Mouse (Mus musculus): ENCODE results near the gene Mrpl22.

GRCm38 (mm10) chr11:58129302-58129843 is 42.1 kb upstream of the Mrpl22 start:
- TF ChIP-seq CTCF (IDR thresholded peaks at IDR 0.05; ENCODE audit: borderline replicate concordance, insufficient read depth, low read depth, low read length), result no peak
- TF ChIP-seq POLR2A (IDR thresholded peaks at IDR 0.05; ENCODE audit: borderline replicate concordance, insufficient read depth, low read length), result no peak
